Mouse (Mus musculus): ENCODE measurements at regions not wholly inside any gene's neighbourhood (a gene's known extent, or its start where the extent isn't known, plus 50 kb on each side); places are given as distances from the start of the nearest gene placed in this dataset.

DNA sequence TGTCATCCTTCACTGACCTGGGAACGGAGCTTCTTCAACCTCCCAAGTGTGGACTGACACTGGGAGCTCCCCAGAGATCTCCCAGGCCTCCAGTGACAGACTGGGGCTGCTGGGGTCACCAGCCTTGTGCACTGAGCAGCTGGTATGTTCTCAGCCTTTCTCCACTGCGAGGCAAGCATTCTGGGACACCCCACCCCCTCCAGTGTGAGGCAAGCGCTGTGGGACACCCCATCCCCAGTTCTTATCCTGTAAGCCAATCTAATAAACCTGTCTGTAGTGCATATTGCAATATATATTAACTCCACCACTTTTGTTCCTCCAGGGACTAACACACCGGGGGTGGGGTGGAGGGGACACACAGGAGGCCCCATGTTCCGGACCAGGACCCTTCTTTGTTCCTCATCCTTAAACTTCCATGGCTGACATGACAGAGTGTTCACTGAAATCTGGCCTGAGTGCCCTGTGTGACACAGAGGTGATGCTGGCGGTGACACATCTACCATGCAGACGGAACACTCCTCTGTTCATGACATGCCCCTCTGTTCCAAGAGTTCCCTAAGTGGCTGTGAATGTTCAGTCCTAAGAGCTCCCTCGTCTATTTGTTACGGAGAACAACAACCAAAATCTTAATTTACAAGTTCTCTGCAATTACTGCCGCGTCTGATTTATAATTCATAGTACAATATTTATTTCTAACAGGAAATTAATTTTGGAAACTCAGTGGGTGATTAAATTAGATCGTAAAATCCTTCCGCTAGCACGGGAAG, 116.4 kb upstream of the Pmepa1 start:
- ATAC-seq (ENCODE audit: insufficient read depth, low read depth) = no peak
- TF ChIP-seq CTCF (IDR thresholded peaks at IDR 0.05; ENCODE audit: low read depth) = no peak
- TF ChIP-seq EP300 (IDR thresholded peaks at IDR 0.05; ENCODE audit: low read depth) = no peak
- no peak for DNase-seq (ENCODE audit: low spot score)
- Histone ChIP-seq H3K4me3 (ENCODE audit: low read depth, low read length) (no peak overlapping the region), H3K27me3 (ENCODE audit: control insufficient read depth, insufficient read depth, low read length) (no peaks in the 10 kb centered on the region), H3K27ac (ENCODE audit: low read depth) (no peak overlapping the region), H3K36me3 (replicated peaks; ENCODE audit: control insufficient read depth, insufficient read depth, low read length) (no peaks in the 10 kb centered on the region), H3K9ac (replicated peaks; ENCODE audit: low read depth, low read length) (no peak overlapping the region), H3K4me1 (ENCODE audit: control insufficient read depth, insufficient read depth) (no peaks in the 10 kb centered on the region), H3K4me2 (ENCODE audit: low read depth, low read length) (no peak overlapping the region), H3K9me3 (replicated peaks; ENCODE audit: control insufficient read depth, low read length) (0 out of 2 replicates have a peak, but pooled peaks cover 4% of the 10 kb centered on the region)
- WGBS = 73% methylated on average over 14 of the region's 14 CpGs

DNA sequence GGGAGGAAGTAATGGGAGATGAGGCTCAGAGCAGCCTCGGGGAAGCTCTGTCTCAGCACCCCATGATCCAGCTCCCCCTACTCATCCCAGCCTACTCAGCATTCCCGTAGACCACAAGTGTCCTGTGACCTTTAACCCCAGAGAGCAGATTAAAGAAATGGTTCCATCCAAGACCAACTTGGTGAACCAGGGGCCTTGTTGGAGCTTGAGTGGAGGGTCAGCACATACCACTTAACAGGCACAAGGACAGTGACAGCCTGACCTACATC, 116.9 kb upstream of the Pmepa1 start:
- DNase-seq (ENCODE audit: low spot score) (no peak), ATAC-seq (ENCODE audit: insufficient read depth, low read depth) (no peak)
- 52% methylated on average over 2 of the region's 2 CpGs for WGBS
- H3K4me2 ChIP-seq (ENCODE audit: low read depth, low read length) = no peak overlapping the region
- H3K4me3 ChIP-seq (ENCODE audit: low read depth, low read length) = no peak overlapping the region
- 0 out of 2 replicates have a peak, but pooled peaks cover 4% of the 10 kb centered on the region for H3K9me3 ChIP-seq (replicated peaks; ENCODE audit: control insufficient read depth, low read length)
- H3K36me3 ChIP-seq (replicated peaks; ENCODE audit: control insufficient read depth, insufficient read depth, low read length) = no peaks in the 10 kb centered on the region
- H3K9ac ChIP-seq (replicated peaks; ENCODE audit: low read depth, low read length) = no peak overlapping the region
- TF ChIP-seq CTCF (IDR thresholded peaks at IDR 0.05; ENCODE audit: low read depth) (no peak), EP300 (IDR thresholded peaks at IDR 0.05; ENCODE audit: low read depth) (no peak)
- no peak overlapping the region for H3K27ac ChIP-seq (ENCODE audit: low read depth)
- no peaks in the 10 kb centered on the region for H3K4me1 ChIP-seq (ENCODE audit: control insufficient read depth, insufficient read depth)
- H3K27me3 ChIP-seq (ENCODE audit: control insufficient read depth, insufficient read depth, low read length) = no peaks in the 10 kb centered on the region

DNA sequence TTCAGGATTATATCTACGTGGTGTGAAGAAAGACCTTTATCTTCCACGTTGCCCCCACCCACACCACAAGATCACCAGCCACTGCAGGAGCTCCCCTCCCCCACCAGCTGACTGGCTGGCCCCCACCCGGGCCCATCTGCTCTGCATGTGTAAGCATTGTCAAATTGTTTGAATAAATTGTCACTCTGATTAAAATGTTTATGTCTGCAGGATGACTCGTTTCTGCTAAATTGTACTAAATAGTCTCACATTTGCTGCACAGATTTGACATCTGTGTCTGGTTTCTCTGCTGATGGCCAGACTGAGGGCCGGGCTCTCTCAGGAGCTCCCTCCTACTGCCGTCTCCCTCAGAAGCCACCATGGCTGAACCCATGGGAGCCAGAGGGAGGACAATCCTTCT, 119.2 kb upstream of the Pmepa1 start:
- H3K9me3 ChIP-seq (replicated peaks; ENCODE audit: control insufficient read depth, low read length) = 0 out of 2 replicates have a peak, but pooled peaks cover 3% of the 10 kb centered on the region
- H3K27me3 ChIP-seq (ENCODE audit: control insufficient read depth, insufficient read depth, low read length) = no peaks in the 10 kb centered on the region
- H3K4me2 ChIP-seq (ENCODE audit: low read depth, low read length) = no peak overlapping the region
- H3K4me1 ChIP-seq (ENCODE audit: control insufficient read depth, insufficient read depth) = no peaks in the 10 kb centered on the region
- ATAC-seq (ENCODE audit: insufficient read depth, low read depth) (no peak), DNase-seq (ENCODE audit: low spot score) (no peak)
- TF ChIP-seq EP300 (IDR thresholded peaks at IDR 0.05; ENCODE audit: low read depth) = no peak
- no peak for TF ChIP-seq CTCF (IDR thresholded peaks at IDR 0.05; ENCODE audit: low read depth)
- no peak overlapping the region for H3K4me3 ChIP-seq (ENCODE audit: low read depth, low read length)
- no peak overlapping the region for H3K27ac ChIP-seq (ENCODE audit: low read depth)
- H3K9ac ChIP-seq (replicated peaks; ENCODE audit: low read depth, low read length) = no peak overlapping the region
- H3K36me3 ChIP-seq (replicated peaks; ENCODE audit: control insufficient read depth, insufficient read depth, low read length) = no peaks in the 10 kb centered on the region
- 40% methylated on average over 6 of the region's 6 CpGs for WGBS

DNA sequence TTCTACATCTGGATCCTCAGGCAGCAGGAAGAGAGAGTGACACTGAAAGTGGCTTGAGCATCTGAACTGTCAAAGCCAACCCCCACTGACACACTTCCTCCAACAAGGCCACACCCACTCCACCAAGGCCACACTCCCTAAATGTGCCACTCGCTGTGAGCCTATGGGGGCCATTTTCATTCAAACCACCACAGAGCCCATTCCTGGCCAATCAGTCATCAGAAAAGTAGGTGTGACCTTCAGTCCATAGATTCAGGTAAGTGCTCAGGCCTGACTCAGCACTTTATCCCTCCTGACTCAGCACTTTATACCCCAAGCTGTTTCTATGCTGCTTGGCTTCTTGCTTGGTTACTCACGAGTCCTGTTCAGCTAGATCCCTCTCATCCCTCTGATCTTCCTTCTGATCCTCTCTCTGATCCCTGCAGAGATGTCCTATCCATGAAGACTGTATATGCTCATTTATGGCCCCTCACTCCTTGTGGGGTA, 121.6 kb upstream of the Pmepa1 start:
- no peak for TF ChIP-seq EP300 (IDR thresholded peaks at IDR 0.05; ENCODE audit: low read depth)
- TF ChIP-seq CTCF (IDR thresholded peaks at IDR 0.05; ENCODE audit: low read depth) = no peak
- Histone ChIP-seq H3K27ac (ENCODE audit: low read depth) (no peak overlapping the region), H3K9me3 (replicated peaks; ENCODE audit: control insufficient read depth, low read length) (no peaks in the 10 kb centered on the region), H3K36me3 (replicated peaks; ENCODE audit: control insufficient read depth, insufficient read depth, low read length) (no peaks in the 10 kb centered on the region), H3K4me3 (ENCODE audit: low read depth, low read length) (no peak overlapping the region), H3K9ac (replicated peaks; ENCODE audit: low read depth, low read length) (no peak overlapping the region), H3K4me1 (ENCODE audit: control insufficient read depth, insufficient read depth) (no peaks in the 10 kb centered on the region), H3K27me3 (ENCODE audit: control insufficient read depth, insufficient read depth, low read length) (no peaks in the 10 kb centered on the region), H3K4me2 (ENCODE audit: low read depth, low read length) (no peak overlapping the region)
- 86% methylated on average over 2 of the region's 2 CpGs for WGBS
- ATAC-seq (ENCODE audit: insufficient read depth, low read depth) (no peak), DNase-seq (ENCODE audit: low spot score) (no peak)

DNA sequence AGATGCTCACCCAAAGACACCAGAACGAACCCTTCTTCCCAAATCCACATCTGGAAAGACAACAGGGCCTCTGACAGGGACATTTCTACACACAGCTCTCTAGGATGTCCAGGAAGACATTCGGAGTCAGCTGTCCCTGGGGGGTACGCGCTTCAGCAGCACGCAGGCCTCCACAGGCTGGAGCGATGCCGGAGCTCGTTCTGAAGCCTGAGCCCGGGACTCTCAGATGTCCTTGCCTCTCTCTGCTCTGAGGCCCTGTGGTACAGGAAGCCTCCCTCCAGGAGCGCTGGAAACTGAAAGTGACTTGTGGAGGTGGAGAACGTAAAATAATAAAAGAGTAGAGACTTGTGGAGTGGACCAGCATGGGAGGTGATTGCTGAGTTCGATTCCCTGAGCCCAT, 116.8 kb upstream of the 1700021F07Rik start:
- DNase-seq (ENCODE audit: low spot score) (no peak), ATAC-seq (ENCODE audit: insufficient read depth, low read depth) (no peak)
- H3K27ac ChIP-seq (ENCODE audit: low read depth) = no peak overlapping the region
- H3K4me2 ChIP-seq (ENCODE audit: low read depth, low read length) = no peak overlapping the region
- no peaks in the 10 kb centered on the region for H3K9me3 ChIP-seq (replicated peaks; ENCODE audit: control insufficient read depth, low read length)
- H3K9ac ChIP-seq (replicated peaks; ENCODE audit: low read depth, low read length) = no peak overlapping the region
- H3K36me3 ChIP-seq (replicated peaks; ENCODE audit: control insufficient read depth, insufficient read depth, low read length) = no peaks in the 10 kb centered on the region
- H3K4me3 ChIP-seq (ENCODE audit: low read depth, low read length) = no peak overlapping the region
- TF ChIP-seq EP300 (IDR thresholded peaks at IDR 0.05; ENCODE audit: low read depth) (no peak), CTCF (IDR thresholded peaks at IDR 0.05; ENCODE audit: low read depth) (no peak)
- 78% methylated on average over 12 of the region's 12 CpGs for WGBS
- no peaks in the 10 kb centered on the region for H3K4me1 ChIP-seq (ENCODE audit: control insufficient read depth, insufficient read depth)
- no peaks in the 10 kb centered on the region for H3K27me3 ChIP-seq (ENCODE audit: control insufficient read depth, insufficient read depth, low read length)
